Mouse (Mus musculus): ENCODE measurements at regions not wholly inside any gene's neighbourhood (a gene's known extent, or its start where the extent isn't known, plus 50 kb on each side); places are given as distances from the start of the nearest gene placed in this dataset.

- TF ChIP-seq EP300 (optimal IDR thresholded peaks at IDR 0.05) (no peak), CTCF (IDR thresholded peaks at IDR 0.05; ENCODE audit: low read depth) (peak; percentile 48)
Measured at GRCm38 (mm10) chr4:131036292-131036691, 92.1 kb downstream of the Matn1 start.
